Mouse (Mus musculus) liver, embryonic 14.5 days (tissue): ENCODE measurements around the gene Zfp760. TPM values are rescaled to one million over a fixed set of nuclear protein-coding genes. Genes with fewer than 3 reads are reported as not detected.
"Not testable (repeated sequence)": the region's sequence is repeated elsewhere in the genome, so short reads cannot be mapped to it uniquely, and the experiment has no call there.

Experiments
- ATAC-seq: fragments of 200-750 bp; cut with Nextera tagmentation; 2 replicates; pipeline ENCODE4 v1.8.0; 2017; ENCODE audit warnings: moderate number of reproducible peaks, mild to moderate bottlenecking, moderate library complexity; ENCODE audit not compliant: insufficient read depth
- DNase-seq, 3 experiments: peaks; one replicate each; pipeline ENCODE4 v3.0.0-alpha.2; 2012 to 2013; ENCODE audit warnings: low read depth in 3 of 3, low spot score in 3 of 3
- H3K27ac ChIP-seq: fragments of 300-500 bp; sonication (generic); 2 replicates; pipeline ENCODE4 v1.5.1; 2014; ENCODE audit warnings: moderate library complexity, mild to moderate bottlenecking, control low read depth, inconsistent platforms
- H3K27me3 ChIP-seq: fragments of 300-500 bp; sonication (generic); 2 replicates; pipeline ENCODE4 v1.6.1; 2014; ENCODE audit warnings: mild to moderate bottlenecking, low read length, moderate library complexity; ENCODE audit not compliant: control insufficient read depth, insufficient read depth
- H3K36me3 ChIP-seq: fragments of 300-500 bp; sonication (generic); replicated peaks from 2 replicates; pipeline ENCODE4 v1.6.1; 2014; ENCODE audit warnings: low read depth; ENCODE audit not compliant: control insufficient read depth, insufficient read depth
- H3K4me1 ChIP-seq, 2 experiments: fragments of 200-500 bp in 1 of 2; fragments of 300-500 bp in 1 of 2; sonication (generic) in 1 of 2; replicated peaks; 2 replicates each; pipeline ENCODE4 v1.6.1; 2012 to 2014; ENCODE audit warnings: antibody characterized with exemption in 1 of 2, inconsistent platforms in 1 of 2, low read length in 1 of 2; ENCODE audit not compliant: control insufficient read depth in 2 of 2, insufficient read depth in 2 of 2
- H3K4me2 ChIP-seq: fragments of 300-500 bp; sonication (generic); 2 replicates; pipeline ENCODE4 v1.6.1; 2014; ENCODE audit warnings: low read depth, mild to moderate bottlenecking, control low read depth, moderate library complexity
- H3K4me3 ChIP-seq, 2 experiments: fragments of 200-500 bp in 1 of 2; fragments of 300-500 bp in 1 of 2; sonication (generic) in 1 of 2; 2 replicates each; pipeline ENCODE4 v1.5.1; 2012 to 2014; ENCODE audit warnings: low read depth in 2 of 2, low read length in 2 of 2, mild to moderate bottlenecking in 2 of 2, control low read depth in 1 of 2, inconsistent platforms in 1 of 2, moderate library complexity in 1 of 2; ENCODE audit not compliant: insufficient read depth in 1 of 2
- H3K9ac ChIP-seq: fragments of 300-500 bp; sonication (generic); replicated peaks from 2 replicates; pipeline ENCODE4 v1.6.1; 2014; ENCODE audit warnings: mild to moderate bottlenecking, control low read depth, moderate library complexity
- H3K9me3 ChIP-seq: fragments of 300-500 bp; sonication (generic); 2 replicates; pipeline ENCODE4 v1.6.1; 2016; ENCODE audit warnings: low read length, mixed read lengths; ENCODE audit not compliant: control insufficient read depth
- CTCF ChIP-seq: IDR thresholded peaks from 2 replicates; pipeline ENCODE4 v1.5.1; 2016; ENCODE audit warnings: antibody characterized with exemption, low read depth, control low read depth
- EP300 ChIP-seq: IDR thresholded peaks from 2 replicates; pipeline ENCODE4 v1.6.1; 2016; ENCODE audit warnings: antibody characterized with exemption, low read depth
- WGBS: fragments of 180-500 bp; shearing (Covaris S2); extraction: QIAGEN DNeasy Blood & Tissue Kit; methylation state at CpG from one replicate; pipeline ENCODE4 v1.1.7; 2014; ENCODE audit not compliant: insufficient replicate concordance; 5-methylcytosine and 5-hydroxymethylcytosine counted together
- polyA plus RNA-seq, 2 experiments: library from polyadenylated mRNA; depleted of rRNA in 1 of 2; stranded (reverse) in 1 of 2; unstranded in 1 of 2; fragments of >200 nt; fragmentation: Nextera tagmentation in 1 of 2; extraction: Ambion mirVana in 1 of 2; gene quantifications; 2 replicates each; pipeline versions ENCODE4 v1.2.1 to v1.2.3; 2012 to 2014

Zfp760 gene
- polyA plus RNA-seq (2012; rRNA removed) (2.0 and 4.1 TPM in 2 replicates), polyA plus RNA-seq (2014; fragmentation: Nextera tagmentation; extraction: Ambion mirVana) (4.0 and 4.1 TPM in 2 replicates)

GRCm38 (mm10) chr17:21707343-21707996 lies at the start of gene Zfp760:
TSS of gene Zfp760 (plus strand) at chr17:21707741.
- Histone ChIP-seq H3K36me3 (peaks cover 8% of the 10 kb centered on the region), H3K9ac (peak within 1 kb of the TSS; percentile 91), H3K4me3 (peak within 1 kb of the TSS; percentile 84 to 90), H3K9me3 (no peaks in the 10 kb centered on the region), H3K27ac (peak within 1 kb of the TSS; percentile 82), H3K4me2 (peak within 1 kb of the TSS; percentile 61), H3K27me3 (no peaks in the 10 kb centered on the region), H3K4me1 (peaks cover 23 to 30% of the 10 kb centered on the region in 2 experiments)
- ATAC-seq = peak; percentile 73
- peak; percentile 73 to 78 (median 76) for DNase-seq
- TF ChIP-seq EP300 = no peak
- TF ChIP-seq CTCF = no peak
- WGBS = 8% methylated on average over 26 of the region's 26 CpGs

GRCm38 (mm10) chr17:21678826-21679225 lies 28.7 kb upstream of the Zfp760 start:
- Histone ChIP-seq H3K27ac (peak overlapping the region; percentile 79), H3K4me1 (peaks cover 9 to 10% of the 10 kb centered on the region in 2 experiments), H3K4me3 (peak overlapping the region; percentile 30 to 65; a peak in 2 of 4 replicates), H3K9ac (peak overlapping the region; percentile 59; the same call in 1 of the 2 replicates), H3K4me2 (peak overlapping the region; percentile 74)
- not testable (repeated sequence) for H3K9me3 ChIP-seq, H3K36me3 ChIP-seq, H3K27me3 ChIP-seq
- peak; percentile 51 for ATAC-seq
- 0% methylated on average over 1 of the region's 1 CpGs for WGBS
- TF ChIP-seq EP300 = peak; percentile 68
- DNase-seq = peak; percentile 46 to 67 (median 61)

- no peak for TF ChIP-seq EP300
- peak; percentile 79 for TF ChIP-seq CTCF
- WGBS = 2% methylated on average over 9 of the region's 9 CpGs
- Histone ChIP-seq H3K36me3 (no peaks in the 10 kb centered on the region; the same call in 1 of the 2 replicates), H3K4me2 (peak overlapping the region; percentile 74), H3K4me1 (peaks cover 9 to 10% of the 10 kb centered on the region in 2 experiments), H3K9ac (peak overlapping the region; percentile 59), H3K27ac (peak overlapping the region; percentile 79), H3K4me3 (peak overlapping the region; percentile 65 to 98), H3K27me3 (no peaks in the 10 kb centered on the region), H3K9me3 (no peaks in the 10 kb centered on the region)
- DNase-seq (peak; percentile 93 to 95 (median 93)), ATAC-seq (peak; percentile 100)
Measured at GRCm38 (mm10) chr17:21679273-21680018, 28.1 kb upstream of the Zfp760 start.

GRCm38 (mm10) chr17:21680019-21680376 lies 27.5 kb upstream of the Zfp760 start:
- DNase-seq = peak in 1 of 3 experiments; percentile 23

GRCm38 (mm10) chr17:21691560-21691959 lies 16.0 kb upstream of the Zfp760 start, which contains the start of gene Gm10226:
TSS of gene Gm10226 (plus strand) at chr17:21691860.
- DNase-seq (no peak), ATAC-seq (no peak)
- no peak within 1 kb of the TSS for H3K9ac ChIP-seq
- H3K4me1 ChIP-seq = no peaks in the 10 kb centered on the region
- H3K9me3 ChIP-seq = no peaks in the 10 kb centered on the region
- TF ChIP-seq EP300 = no peak
- TF ChIP-seq CTCF = no peak
- no peak within 1 kb of the TSS for H3K27ac ChIP-seq
- peaks cover 8% of the 10 kb centered on the region; the same call in 1 of the 2 replicates for H3K36me3 ChIP-seq
- H3K27me3 ChIP-seq = no peaks in the 10 kb centered on the region
- no peak within 1 kb of the TSS for H3K4me2 ChIP-seq
- WGBS = 72% methylated on average over 3 of the region's 3 CpGs
- no peak within 1 kb of the TSS for H3K4me3 ChIP-seq

More at GRCm38 (mm10) chr17:21680019-21680376, 27.5 kb upstream of the Zfp760 start:
- H3K36me3 ChIP-seq, H3K9me3 ChIP-seq, H3K27me3 ChIP-seq, H3K27ac ChIP-seq: not testable (repeated sequence)
- 0% methylated on average over 10 of the region's 10 CpGs for WGBS
- Histone ChIP-seq H3K4me3 (peak overlapping the region; percentile 65 to 98), H3K4me2 (peak overlapping the region; percentile 74), H3K4me1 (peaks cover 9 to 10% of the 10 kb centered on the region in 2 experiments), H3K9ac (peak overlapping the region; percentile 59)
- ATAC-seq = peak; percentile 78
